Mouse (Mus musculus) brown adipose tissue, adult 24 weeks (tissue): ENCODE results near the gene Homer2. TPM values are rescaled to one million over a fixed set of nuclear protein-coding genes. Genes with fewer than 3 reads are reported as not detected.

ENCODE experiments used
- H3K27ac ChIP-seq: fragments of 200-500 bp; replicated peaks from 2 replicates; pipeline ENCODE4 v1.5.1; 2012; ENCODE audit warnings: low read depth, mild to moderate bottlenecking, low read length
- H3K4me1 ChIP-seq: fragments of 200-500 bp; 2 replicates; pipeline ENCODE4 v1.6.1; 2012; ENCODE audit warnings: low read length, mixed read lengths; ENCODE audit not compliant: control insufficient read depth, insufficient read depth, insufficient read length
- H3K4me3 ChIP-seq: fragments of 200-500 bp; 2 replicates; pipeline ENCODE4 v1.5.1; 2012; ENCODE audit warnings: low read depth, mild to moderate bottlenecking, low read length, moderate library complexity; ENCODE audit not compliant: insufficient read depth
- polyA plus RNA-seq: library from polyadenylated mRNA; stranded (reverse); fragments of >200 nt; gene quantifications from 2 replicates; pipeline ENCODE4 v1.2.4, GENCODE M21; 2012; ENCODE audit not compliant: missing spikeins, insufficient read depth, insufficient read length

Gene Homer2
- polyA plus RNA-seq, 1 experiment: 1.1 TPM

- no peaks in the 10 kb centered on the region for H3K4me1 ChIP-seq
- H3K27ac ChIP-seq: no peak overlapping the region
- no peak overlapping the region for H3K4me3 ChIP-seq
These were observed 109.7 kb downstream of the Homer2 start for GRCm38 (mm10) chr7:81597660-81598059.

GRCm38 (mm10) chr7:81596086-81596485 is 111.2 kb downstream of the Homer2 start:
- Histone ChIP-seq H3K4me1 (no peaks in the 10 kb centered on the region), H3K4me3 (no peak overlapping the region), H3K27ac (no peak overlapping the region)

DNA sequence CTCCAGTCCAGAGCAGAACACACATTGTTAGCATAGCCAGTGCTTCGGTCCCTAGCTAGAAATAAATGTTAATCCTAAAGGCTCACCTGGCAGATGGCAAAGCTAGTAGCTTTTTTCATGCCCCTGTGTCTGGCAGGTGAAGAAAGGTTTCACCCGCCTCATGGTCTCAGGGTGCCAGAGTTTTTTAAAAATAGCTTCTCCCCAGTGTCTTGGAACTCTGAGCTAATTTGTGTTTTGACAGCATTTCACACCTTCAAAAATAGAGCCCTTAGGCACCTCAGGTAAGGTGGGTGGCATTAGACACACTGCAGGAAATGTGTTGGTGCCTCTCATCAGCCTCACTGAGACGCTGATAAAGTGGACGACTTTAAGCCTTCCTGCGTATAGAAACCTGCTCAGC is 112.3 kb downstream of the Homer2 start:
- Histone ChIP-seq H3K27ac (no peak overlapping the region), H3K4me1 (no peaks in the 10 kb centered on the region), H3K4me3 (no peak overlapping the region)

DNA sequence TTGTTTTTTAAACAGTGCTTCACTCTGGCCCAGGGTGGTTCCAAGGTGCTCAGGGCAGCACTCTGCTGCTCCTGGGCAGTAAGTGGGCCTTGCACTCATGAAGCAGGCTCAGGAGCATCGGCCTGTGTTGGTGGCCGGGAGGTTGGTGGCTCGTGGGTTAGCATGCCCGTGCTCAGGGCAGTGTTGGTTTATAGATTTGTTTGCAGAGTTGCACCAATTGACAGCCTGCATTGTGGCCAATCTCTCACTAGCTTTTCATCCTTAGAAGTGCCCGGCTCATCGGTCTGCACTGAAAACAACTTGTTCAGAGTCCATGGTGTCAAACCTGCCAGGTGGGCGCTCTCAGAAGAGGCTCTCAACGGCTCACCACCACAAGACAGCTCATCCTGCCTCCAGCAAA is 113.9 kb downstream of the Homer2 start:
- Histone ChIP-seq H3K4me3 (no peak overlapping the region), H3K27ac (no peak overlapping the region), H3K4me1 (no peaks in the 10 kb centered on the region)

- Histone ChIP-seq H3K4me3 (no peak overlapping the region), H3K4me1 (no peaks in the 10 kb centered on the region), H3K27ac (no peak overlapping the region)
These were observed 114.6 kb downstream of the Homer2 start for GRCm38 (mm10) chr7:81592686-81593085.

DNA sequence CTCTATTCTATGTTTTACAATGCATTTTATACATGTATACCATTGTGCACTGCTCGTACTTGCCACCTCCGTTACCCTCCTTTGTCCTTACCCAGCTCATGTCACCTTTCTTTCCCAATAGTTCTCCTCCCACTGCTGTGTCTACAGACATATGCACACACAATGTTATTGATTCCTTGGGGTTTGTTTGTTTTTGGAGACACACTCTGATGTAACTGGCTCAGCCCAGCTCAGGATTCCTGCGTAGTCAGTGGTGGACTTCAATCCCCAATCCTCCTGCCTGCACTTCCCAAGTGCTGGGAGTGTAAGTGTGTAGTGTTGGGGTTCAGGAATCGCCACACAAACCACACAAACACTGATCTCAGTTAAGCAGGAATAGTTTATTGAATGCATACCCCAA is 120.1 kb downstream of the Homer2 start:
- Histone ChIP-seq H3K27ac (no peak overlapping the region), H3K4me3 (no peak overlapping the region), H3K4me1 (no peaks in the 10 kb centered on the region)

GRCm38 (mm10) chr7:81585326-81585725 is 122.0 kb downstream of the Homer2 start:
- no peaks in the 10 kb centered on the region for H3K4me1 ChIP-seq
- no peak overlapping the region for H3K4me3 ChIP-seq
- H3K27ac ChIP-seq: no peak overlapping the region

DNA sequence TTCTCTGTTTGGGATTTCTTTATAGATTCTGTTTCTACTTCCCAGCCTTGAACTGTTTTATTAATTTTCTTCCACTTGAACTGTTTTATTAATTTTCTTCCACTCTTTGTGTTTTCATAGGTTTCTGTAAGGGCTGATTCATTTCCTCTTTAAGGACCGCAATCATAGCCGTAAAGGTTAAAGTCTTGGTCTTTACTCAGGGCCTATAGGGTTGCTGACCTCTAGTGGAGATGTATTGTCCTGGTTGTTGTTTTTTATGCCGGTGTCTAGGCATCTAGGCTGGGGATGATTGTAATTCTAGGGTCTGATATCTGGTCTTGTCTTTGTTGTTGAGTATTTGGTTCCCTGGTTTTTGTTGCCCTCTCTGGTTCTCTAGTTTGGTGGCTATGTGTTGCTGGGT is 123.8 kb downstream of the Homer2 start:
- no peak overlapping the region for H3K27ac ChIP-seq
- H3K4me1 ChIP-seq: no peaks in the 10 kb centered on the region

GRCm38 (mm10) chr7:81579312-81579711 is 128.0 kb downstream of the Homer2 start:
- Histone ChIP-seq H3K4me3 (no peak overlapping the region), H3K27ac (no peak overlapping the region), H3K4me1 (peaks cover 6% of the 10 kb centered on the region)

More for the DNA sequence above, 123.8 kb downstream of the Homer2 start:
- no peak overlapping the region for H3K4me3 ChIP-seq

DNA sequence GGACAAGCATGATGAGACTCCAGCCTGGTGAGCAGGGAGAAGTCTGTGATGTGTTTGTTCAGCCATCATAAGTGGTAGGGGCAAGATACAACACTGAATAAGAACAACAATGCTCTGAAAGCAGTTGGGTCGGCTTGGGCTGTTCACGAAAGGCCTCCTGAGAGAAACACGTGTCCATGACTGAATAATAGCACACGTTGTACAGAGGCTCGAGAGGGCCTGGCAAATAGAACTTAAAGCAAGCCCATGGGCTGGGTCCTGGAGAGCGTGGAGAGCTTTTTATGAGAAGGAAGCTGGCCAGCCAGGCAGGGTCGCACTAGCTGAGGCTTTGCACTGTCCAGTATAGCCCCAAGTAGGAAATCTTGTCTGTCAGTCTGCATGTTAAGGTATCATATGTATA is 128.9 kb downstream of the Homer2 start:
- Histone ChIP-seq H3K4me3 (no peak overlapping the region), H3K4me1 (peaks cover 9% of the 10 kb centered on the region), H3K27ac (no peak overlapping the region)

- H3K4me3 ChIP-seq: no peak overlapping the region
- no peak overlapping the region for H3K27ac ChIP-seq
- H3K4me1 ChIP-seq: peaks cover 12% of the 10 kb centered on the region
These were observed 129.5 kb downstream of the Homer2 start for GRCm38 (mm10) chr7:81577872-81578271.

- Histone ChIP-seq H3K4me1 (peaks cover 14% of the 10 kb centered on the region), H3K4me3 (no peak overlapping the region), H3K27ac (no peak overlapping the region)
These were observed 131.7 kb downstream of the Homer2 start for GRCm38 (mm10) chr7:81575606-81576005.

GRCm38 (mm10) chr7:81573821-81574220 is 133.5 kb downstream of the Homer2 start:
- peaks cover 14% of the 10 kb centered on the region for H3K4me1 ChIP-seq
- H3K27ac ChIP-seq: peak overlapping the region; percentile 39
- H3K4me3 ChIP-seq: no peak overlapping the region; the same call in 1 of the 2 replicates

GRCm38 (mm10) chr7:81573397-81573796 is 133.9 kb downstream of the Homer2 start:
- Histone ChIP-seq H3K4me3 (peak overlapping the region; percentile 22; the same call in 1 of the 2 replicates), H3K4me1 (peaks cover 14% of the 10 kb centered on the region), H3K27ac (peak overlapping the region; percentile 83)

GRCm38 (mm10) chr7:81572610-81573268 is 134.6 kb downstream of the Homer2 start:
- H3K4me1 ChIP-seq: peaks cover 14% of the 10 kb centered on the region
- H3K4me3 ChIP-seq: peak overlapping the region; percentile 95
- H3K27ac ChIP-seq: peak overlapping the region; percentile 83

- peaks cover 14% of the 10 kb centered on the region for H3K4me1 ChIP-seq
- peak overlapping the region; percentile 83 for H3K27ac ChIP-seq
These were observed 135.3 kb downstream of the Homer2 start for GRCm38 (mm10) chr7:81571941-81572441.

More at GRCm38 (mm10) chr7:81571941-81572441, 135.3 kb downstream of the Homer2 start:
- peak overlapping the region; percentile 95 for H3K4me3 ChIP-seq
